Mouse (Mus musculus) midbrain, embryonic 11.5 days (tissue): Measurements from ENCODE around the gene Abhd8. TPM values are rescaled to one million over a fixed set of nuclear protein-coding genes. Genes with fewer than 3 reads are reported as not detected.
A peak's percentile ranks its signal among the peaks of the same experiment; 100 is the strongest.

ENCODE experiments used
- ATAC-seq: fragments of 200-750 bp; cut with Nextera tagmentation; 2 replicates; pipeline ENCODE4 v1.8.0; 2017; ENCODE audit warnings: moderate TSS enrichment, moderate library complexity; ENCODE audit not compliant: low FRiP score
- DNase-seq: peaks from one replicate; pipeline ENCODE4 v3.0.0; 2015; ENCODE audit warnings: low spot score; ENCODE audit errors: missing footprints
- H3K27ac ChIP-seq: fragments of 300-500 bp; sonication (generic); 2 replicates; pipeline ENCODE4 v1.5.1; 2014; ENCODE audit warnings: low read depth, low read length
- H3K27me3 ChIP-seq: fragments of 300-500 bp; sonication (generic); 2 replicates; pipeline ENCODE4 v1.6.1; 2014; ENCODE audit warnings: mild to moderate bottlenecking, low read length, moderate library complexity, mixed read lengths; ENCODE audit not compliant: control insufficient read depth, insufficient read depth
- H3K36me3 ChIP-seq: fragments of 300-500 bp; sonication (generic); 2 replicates; pipeline ENCODE4 v1.6.1; 2014; ENCODE audit warnings: mild to moderate bottlenecking, low read length, moderate library complexity, mixed read lengths; ENCODE audit not compliant: control insufficient read depth, insufficient read depth
- H3K4me1 ChIP-seq: fragments of 300-500 bp; sonication (generic); 2 replicates; pipeline ENCODE4 v1.6.1; 2014; ENCODE audit warnings: low read length; ENCODE audit not compliant: control insufficient read depth, insufficient read depth
- H3K4me2 ChIP-seq: fragments of 300-500 bp; sonication (generic); 2 replicates; pipeline ENCODE4 v1.6.1; 2014; ENCODE audit warnings: mild to moderate bottlenecking, moderate library complexity
- H3K4me3 ChIP-seq: fragments of 300-500 bp; sonication (generic); 2 replicates; pipeline ENCODE4 v1.5.1; 2014; ENCODE audit warnings: low read depth, low read length
- H3K9ac ChIP-seq: fragments of 300-500 bp; sonication (generic); 2 replicates; pipeline ENCODE4 v1.6.1; 2014; ENCODE audit warnings: low read length
- H3K9me3 ChIP-seq: fragments of 300-500 bp; sonication (generic); 2 replicates; pipeline ENCODE4 v1.6.1; 2016; ENCODE audit warnings: low read length; ENCODE audit not compliant: control insufficient read depth
- WGBS: fragments of 180-500 bp; shearing (Covaris S2); extraction: QIAGEN DNeasy Blood & Tissue Kit; methylation state at CpG from one replicate; pipeline ENCODE4 v1.1.7; 2014; 5-methylcytosine and 5-hydroxymethylcytosine counted together
- polyA plus RNA-seq: library from polyadenylated mRNA; unstranded; fragments of >200 nt; fragmentation: Nextera tagmentation; extraction: Ambion mirVana; gene quantifications from 2 replicates; pipeline ENCODE4 v1.2.1, GENCODE M21; 2014

Abhd8 gene
- polyA plus RNA-seq, 1 experiment from 2014 or later, result 42.2 TPM

DNA sequence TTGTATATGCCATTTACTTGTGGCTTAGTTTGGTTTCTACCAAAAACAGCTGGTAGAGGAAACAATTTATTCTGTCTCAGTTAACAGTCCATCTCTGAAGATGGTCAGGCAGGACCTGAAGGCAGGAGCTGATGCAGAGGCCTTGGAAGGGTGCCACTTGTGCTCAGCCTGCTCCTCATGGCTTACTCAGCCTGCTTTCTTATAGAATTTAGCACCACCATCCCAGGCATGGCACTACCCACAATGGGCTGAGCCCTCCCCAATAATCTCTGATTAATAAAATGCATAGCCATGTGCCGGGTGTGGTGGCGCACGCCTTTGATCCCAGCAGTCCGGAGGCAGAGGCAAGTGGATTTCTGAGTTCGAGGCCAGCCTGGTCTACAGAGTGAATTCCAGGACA lies 2.7 kb upstream of the Abhd8 start:
- Histone ChIP-seq H3K4me1 (peaks cover 34% of the 10 kb centered on the region), H3K9me3 (no peaks in the 10 kb centered on the region), H3K27me3 (no peaks in the 10 kb centered on the region), H3K4me2 (no peak overlapping the region), H3K9ac (no peak overlapping the region), H3K4me3 (no peak overlapping the region), H3K36me3 (no peaks in the 10 kb centered on the region), H3K27ac (no peak overlapping the region)
- WGBS, result 93% methylated on average over 5 of the region's 5 CpGs
- ATAC-seq, result no peak
- peak; percentile 72 for DNase-seq

DNA sequence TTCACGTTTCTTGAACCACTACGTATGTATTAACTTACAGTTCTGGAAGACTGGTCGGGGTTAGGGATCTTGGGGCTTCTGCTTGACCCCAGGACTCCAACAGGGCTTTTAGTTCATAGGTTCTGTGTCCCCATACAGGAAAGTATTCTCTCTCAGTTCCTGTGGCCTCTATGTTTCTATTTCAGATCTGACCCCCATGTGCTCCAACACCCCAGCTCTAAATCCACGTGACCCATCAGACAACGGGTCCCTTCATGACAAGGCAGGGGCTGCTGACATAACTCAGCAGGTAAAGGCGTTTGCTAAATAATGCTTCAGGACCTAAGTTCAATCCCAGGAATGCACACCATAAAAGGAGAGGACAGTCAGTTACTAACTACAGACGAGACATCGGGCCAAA lies 2.3 kb upstream of the Abhd8 start:
- Histone ChIP-seq H3K9me3 (no peaks in the 10 kb centered on the region), H3K27ac (no peak overlapping the region), H3K9ac (peak overlapping the region; percentile 81), H3K4me3 (peak overlapping the region; percentile 79), H3K4me2 (peak overlapping the region; percentile 87), H3K4me1 (peaks cover 34% of the 10 kb centered on the region), H3K36me3 (no peaks in the 10 kb centered on the region; the same call in 1 of the 2 replicates), H3K27me3 (no peaks in the 10 kb centered on the region)
- WGBS, result 84% methylated on average over 8 of the region's 8 CpGs
- DNase-seq (peak; percentile 49), ATAC-seq (no peak)

DNA sequence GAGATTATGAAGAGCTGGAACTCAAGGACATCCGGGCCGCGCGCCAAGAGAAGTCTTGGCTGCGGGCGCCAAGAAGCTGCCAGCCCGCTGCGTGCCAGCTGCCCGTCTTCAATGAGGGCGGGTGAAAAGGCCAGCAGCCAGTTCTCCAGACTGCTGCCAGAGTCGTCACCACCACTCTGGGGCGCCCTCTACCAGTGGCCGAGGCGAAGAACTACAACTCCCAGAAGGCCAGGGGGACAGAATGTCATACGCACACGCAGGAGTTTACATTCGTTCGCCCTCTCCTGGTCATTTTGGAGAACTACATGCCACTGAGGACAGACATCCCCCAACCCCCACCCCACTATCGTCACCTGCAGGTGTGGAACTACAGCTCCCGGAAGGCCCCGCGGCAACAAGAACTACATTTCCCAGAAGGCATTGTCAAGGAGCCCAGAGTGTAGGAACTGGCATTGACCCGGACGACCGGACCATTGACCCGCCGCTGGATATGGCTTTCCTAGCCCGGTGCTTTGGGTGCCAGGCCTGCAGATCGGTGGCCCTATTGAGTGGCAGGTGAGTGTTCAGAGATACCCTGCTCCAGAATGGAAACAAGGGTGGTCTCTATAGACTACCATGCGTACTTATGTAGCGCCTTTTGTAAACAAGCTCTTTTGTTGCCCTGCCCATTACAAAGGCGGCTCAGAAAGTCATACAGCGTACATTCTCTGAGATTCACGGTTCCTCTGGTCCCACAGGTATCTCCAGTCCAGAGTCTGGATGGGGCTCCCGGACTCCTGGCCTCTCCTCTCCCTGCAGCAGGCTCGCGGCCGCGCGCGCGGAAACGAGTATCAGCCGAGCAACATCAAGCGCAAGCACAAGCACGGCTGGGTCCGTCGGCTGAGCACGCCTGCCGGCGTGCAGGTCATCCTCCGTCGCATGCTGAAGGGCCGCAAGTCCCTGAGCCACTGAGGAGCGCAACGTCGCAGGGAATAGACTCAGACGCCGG lies 1.4 kb upstream of the Abhd8 start, which contains the start of gene Mrpl34:
Gene Mrpl34, plus strand, starts transcription at position 447 of the 988 bp plus-strand sequence.
- Histone ChIP-seq H3K27me3 (no peaks in the 10 kb centered on the region), H3K4me1 (peaks cover 29% of the 10 kb centered on the region), H3K36me3 (no peaks in the 10 kb centered on the region; the same call in 1 of the 2 replicates), H3K9ac (peak within 1 kb of the TSS; percentile 85), H3K27ac (0 out of 2 replicates have a peak within 1 kb of the TSS, but pooled peaks have one; percentile 0), H3K4me3 (peak within 1 kb of the TSS; percentile 79), H3K4me2 (peak within 1 kb of the TSS; percentile 87), H3K9me3 (no peaks in the 10 kb centered on the region)
- WGBS, result under 1% methylated on average over 59 of the region's 59 CpGs
- DNase-seq, result peak; percentile 100
- ATAC-seq, result peak; percentile 79

DNA sequence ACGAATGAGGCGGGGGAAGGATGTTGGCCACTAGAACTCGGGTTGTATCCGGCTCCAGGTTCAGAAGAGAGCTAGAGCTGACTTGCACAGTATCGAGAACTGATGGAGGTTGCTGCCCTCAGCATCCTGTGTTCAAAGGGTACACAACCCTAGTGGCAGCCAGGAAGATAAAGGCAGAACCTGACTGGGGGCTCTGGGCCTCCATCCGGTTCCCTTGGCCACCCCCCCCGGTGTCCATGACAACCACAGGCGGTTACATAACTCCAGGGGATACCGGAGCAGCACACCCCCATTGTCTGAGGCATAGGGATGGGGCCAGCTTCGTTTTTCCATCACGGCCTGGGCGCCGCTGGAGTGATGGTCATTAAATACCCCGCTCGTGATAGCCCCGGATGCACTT lies 669 bp downstream of the Abhd8 start:
- Histone ChIP-seq H3K4me3 (peak overlapping the region; percentile 79), H3K27me3 (no peaks in the 10 kb centered on the region), H3K9me3 (no peaks in the 10 kb centered on the region), H3K36me3 (peaks cover 2% of the 10 kb centered on the region; the same call in 1 of the 2 replicates), H3K4me1 (peaks cover 25% of the 10 kb centered on the region), H3K27ac (no peak overlapping the region), H3K4me2 (peak overlapping the region; percentile 67), H3K9ac (peak overlapping the region; percentile 85)
- DNase-seq (peak; percentile 90), ATAC-seq (peak; percentile 0)
- WGBS, result 9% methylated on average over 16 of the region's 16 CpGs

DNA sequence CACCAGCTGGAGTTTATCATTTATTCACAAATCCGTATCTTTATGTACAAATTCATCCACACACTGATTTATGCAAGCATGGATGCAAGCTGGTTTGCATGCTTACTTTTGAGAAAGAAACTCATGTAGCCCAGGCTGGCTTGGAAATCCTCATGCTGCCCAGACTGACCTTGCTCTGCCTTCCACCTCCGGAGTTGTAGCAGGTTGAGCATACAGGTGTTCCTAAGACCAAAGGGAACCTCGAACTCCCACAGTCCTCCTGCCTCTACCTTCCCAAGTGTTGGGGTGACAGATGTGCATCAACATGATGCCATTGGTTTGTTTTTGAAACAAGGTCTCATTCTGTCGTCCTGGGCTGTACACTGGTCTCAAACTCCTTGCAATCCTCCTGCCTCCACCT lies 1.3 kb downstream of the Abhd8 start:
- H3K4me2 ChIP-seq, result peak overlapping the region; percentile 67
- H3K36me3 ChIP-seq, result peaks cover 2% of the 10 kb centered on the region; the same call in 1 of the 2 replicates
- H3K9ac ChIP-seq, result no peak overlapping the region; the same call in 1 of the 2 replicates

DNA sequence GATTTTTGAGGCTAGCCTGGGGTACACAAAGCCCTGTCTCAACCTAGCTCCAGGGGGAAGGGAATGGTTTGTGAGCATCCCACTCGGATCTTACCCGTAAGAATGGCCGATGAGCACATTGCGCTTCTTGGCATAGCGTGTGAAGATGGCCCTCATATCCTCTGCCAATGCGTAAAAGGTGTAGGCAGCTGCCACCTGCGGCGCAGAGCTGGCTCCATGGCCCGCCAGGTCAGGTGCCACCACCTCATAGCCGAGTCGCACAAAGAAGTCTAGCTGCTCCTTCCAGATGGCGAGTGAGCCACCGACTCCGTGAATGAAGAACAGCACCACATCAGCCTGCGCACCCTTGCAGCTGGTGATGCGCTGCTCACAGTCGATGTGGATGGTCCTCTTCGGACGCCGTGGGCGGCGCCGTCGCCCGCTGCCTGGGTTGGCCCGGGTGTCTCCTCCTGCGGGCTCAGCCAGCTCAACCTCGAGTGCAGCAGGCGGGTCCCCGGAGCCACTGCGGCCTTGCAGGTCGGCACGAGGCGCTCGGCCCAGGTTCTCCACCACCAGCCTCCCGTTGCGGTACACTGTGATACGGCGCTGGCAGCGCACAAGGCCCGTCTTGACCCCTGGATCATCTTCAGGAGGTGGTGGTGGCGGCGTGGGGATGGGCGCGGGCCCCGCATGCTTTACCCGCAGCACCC lies 2.2 kb downstream of the Abhd8 start:
- H3K27me3 ChIP-seq, result no peaks in the 10 kb centered on the region
- H3K4me3 ChIP-seq, result no peak overlapping the region
- ATAC-seq (no peak), DNase-seq (peak; percentile 76)
- no peak overlapping the region for H3K9ac ChIP-seq
- H3K36me3 ChIP-seq, result peaks cover 2% of the 10 kb centered on the region; the same call in 1 of the 2 replicates
- no peaks in the 10 kb centered on the region for H3K9me3 ChIP-seq
- no peak overlapping the region for H3K27ac ChIP-seq
- 77% methylated on average over 47 of the region's 47 CpGs for WGBS
- no peak overlapping the region for H3K4me2 ChIP-seq
- H3K4me1 ChIP-seq, result peaks cover 25% of the 10 kb centered on the region

More for the DNA sequence above, 1.3 kb downstream of the Abhd8 start:
- Histone ChIP-seq H3K27me3 (no peaks in the 10 kb centered on the region), H3K27ac (no peak overlapping the region), H3K9me3 (no peaks in the 10 kb centered on the region), H3K4me1 (peaks cover 25% of the 10 kb centered on the region), H3K4me3 (peak overlapping the region; percentile 79)
- DNase-seq (no peak), ATAC-seq (no peak)
- 84% methylated on average over 4 of the region's 4 CpGs for WGBS

DNA sequence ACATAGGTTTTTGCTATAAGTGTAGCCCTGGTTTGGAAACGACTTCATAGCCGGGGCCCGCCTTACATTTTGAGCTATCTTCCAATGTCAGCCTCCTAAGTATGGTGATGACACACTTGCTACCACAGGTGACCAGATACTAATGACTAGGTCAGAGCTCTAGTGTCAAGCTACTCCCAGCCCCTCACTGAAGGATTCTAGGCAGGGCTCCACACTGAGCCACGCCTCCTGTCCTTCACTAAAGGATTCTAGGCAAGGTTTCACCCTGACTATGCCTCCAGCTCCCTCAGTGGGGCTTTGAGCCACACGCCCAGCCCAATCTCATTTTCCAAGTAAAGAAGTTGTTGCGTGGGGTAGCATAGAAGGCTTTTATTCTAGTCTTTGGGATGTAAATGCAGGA lies 2.7 kb downstream of the Abhd8 start:
- Histone ChIP-seq H3K9ac (no peak overlapping the region), H3K4me1 (peaks cover 23% of the 10 kb centered on the region), H3K27me3 (no peaks in the 10 kb centered on the region), H3K4me2 (no peak overlapping the region), H3K9me3 (no peaks in the 10 kb centered on the region), H3K27ac (no peak overlapping the region), H3K36me3 (peaks cover 2% of the 10 kb centered on the region; the same call in 1 of the 2 replicates), H3K4me3 (no peak overlapping the region)
- no peak for DNase-seq
- 91% methylated on average over 6 of the region's 6 CpGs for WGBS
- ATAC-seq, result no peak

DNA sequence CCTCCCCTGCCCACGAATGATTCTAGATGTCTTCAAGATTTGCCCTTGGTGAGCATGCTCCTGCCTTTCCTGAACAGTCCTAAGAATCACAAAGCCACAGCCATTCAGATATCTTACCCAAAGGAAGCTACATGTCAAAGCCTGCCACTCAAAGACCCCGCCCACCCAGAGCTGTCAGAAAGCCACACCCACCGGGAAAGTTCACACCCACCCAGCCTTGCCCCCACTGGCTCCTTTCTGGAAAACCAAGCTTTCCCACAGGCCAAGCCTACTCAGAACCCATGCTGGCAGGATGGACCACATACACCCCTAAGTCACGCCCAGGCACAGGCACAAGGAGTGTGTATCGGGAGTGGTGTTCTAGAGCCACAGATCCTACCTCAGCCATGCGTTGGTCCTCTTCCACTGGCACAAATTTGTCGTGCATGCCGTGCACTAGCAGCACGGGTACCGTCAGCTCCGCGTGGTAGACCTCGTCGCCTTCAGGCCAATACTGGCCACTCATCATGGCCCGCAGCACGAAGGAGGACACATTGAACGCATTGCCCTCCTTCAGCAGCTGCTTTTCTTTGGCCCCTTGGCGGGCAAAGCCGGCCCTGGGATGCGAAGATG lies 5.7 kb downstream of the Abhd8 start:
- Histone ChIP-seq H3K36me3 (peaks cover 2% of the 10 kb centered on the region; the same call in 1 of the 2 replicates), H3K4me2 (no peak overlapping the region), H3K4me1 (peaks cover 9% of the 10 kb centered on the region; the same call in 1 of the 2 replicates), H3K27me3 (no peaks in the 10 kb centered on the region), H3K9me3 (no peaks in the 10 kb centered on the region), H3K9ac (no peak overlapping the region), H3K27ac (no peak overlapping the region), H3K4me3 (no peak overlapping the region)
- WGBS, result 84% methylated on average over 20 of the region's 20 CpGs
- no peak for ATAC-seq
- peak; percentile 10 for DNase-seq
